Mouse (Mus musculus): ENCODE data around the gene E2f3. TPM values are rescaled to one million over a fixed set of nuclear protein-coding genes. Genes with fewer than 3 reads are reported as not detected.

Gene E2f3
- total RNA-seq, 2 experiments from 2014 or later: 3.8 to 6.3 TPM

- no peak for ATAC-seq (replicated peaks; ENCODE audit: low FRiP score, poor library complexity, severe bottlenecking)
These were observed 2.8 kb downstream of the E2f3 start for GRCm38 (mm10) chr13:29983037-29983436.

- ATAC-seq (replicated peaks; ENCODE audit: low FRiP score, poor library complexity, severe bottlenecking): no peak
These were observed 3.5 kb downstream of the E2f3 start for GRCm38 (mm10) chr13:29982400-29982799.

GRCm38 (mm10) chr13:29979140-29979564 is 6.7 kb downstream of the E2f3 start:
- ATAC-seq (replicated peaks; ENCODE audit: low FRiP score, poor library complexity, severe bottlenecking): no peak

GRCm38 (mm10) chr13:29977358-29977757 is 8.5 kb downstream of the E2f3 start:
- ATAC-seq (replicated peaks; ENCODE audit: low FRiP score, poor library complexity, severe bottlenecking): no peak

- no peak for ATAC-seq (replicated peaks; ENCODE audit: low FRiP score, poor library complexity, severe bottlenecking)
These were observed 11.8 kb downstream of the E2f3 start for GRCm38 (mm10) chr13:29974066-29974465.

- ATAC-seq (replicated peaks; ENCODE audit: low FRiP score, poor library complexity, severe bottlenecking): no peak
These were observed 12.3 kb downstream of the E2f3 start for GRCm38 (mm10) chr13:29973610-29974009.

- ATAC-seq (replicated peaks; ENCODE audit: low FRiP score, poor library complexity, severe bottlenecking): no peak
These were observed 15.5 kb downstream of the E2f3 start for GRCm38 (mm10) chr13:29970333-29970732.

GRCm38 (mm10) chr13:29968636-29969035 is 17.2 kb downstream of the E2f3 start:
- no peak; the same call in 1 of the 2 replicates for ATAC-seq (replicated peaks; ENCODE audit: low FRiP score, poor library complexity, severe bottlenecking)

- ATAC-seq (replicated peaks; ENCODE audit: low FRiP score, poor library complexity, severe bottlenecking): no peak
These were observed 18.5 kb downstream of the E2f3 start for GRCm38 (mm10) chr13:29967367-29967766.

- no peak for ATAC-seq (replicated peaks; ENCODE audit: low FRiP score, poor library complexity, severe bottlenecking)
These were observed 18.9 kb downstream of the E2f3 start for GRCm38 (mm10) chr13:29966966-29967365.

- ATAC-seq (replicated peaks; ENCODE audit: low FRiP score, poor library complexity, severe bottlenecking): no peak
These were observed 21.8 kb downstream of the E2f3 start for GRCm38 (mm10) chr13:29964087-29964486.

- no peak for ATAC-seq (replicated peaks; ENCODE audit: low FRiP score, poor library complexity, severe bottlenecking)
These were observed 25.4 kb downstream of the E2f3 start for GRCm38 (mm10) chr13:29960416-29960815.

- 0 out of 2 replicates have a peak, but pooled peaks have one; percentile 49 for ATAC-seq (replicated peaks; ENCODE audit: low FRiP score, poor library complexity, severe bottlenecking)
These were observed 28.1 kb downstream of the E2f3 start for GRCm38 (mm10) chr13:29957731-29958254.

GRCm38 (mm10) chr13:29956821-29957421 is 28.9 kb downstream of the E2f3 start:
- no peak for ATAC-seq (replicated peaks; ENCODE audit: low FRiP score, poor library complexity, severe bottlenecking)

GRCm38 (mm10) chr13:29955296-29955695 is 30.6 kb downstream of the E2f3 start:
- no peak for ATAC-seq (replicated peaks; ENCODE audit: low FRiP score, poor library complexity, severe bottlenecking)

- ATAC-seq (replicated peaks; ENCODE audit: low FRiP score, poor library complexity, severe bottlenecking): no peak
These were observed 31.1 kb downstream of the E2f3 start for GRCm38 (mm10) chr13:29954741-29955140.

- ATAC-seq (replicated peaks; ENCODE audit: low FRiP score, poor library complexity, severe bottlenecking): no peak
These were observed 32.3 kb downstream of the E2f3 start for GRCm38 (mm10) chr13:29953417-29954045.

GRCm38 (mm10) chr13:29946045-29946444 is 39.8 kb downstream of the E2f3 start:
- ATAC-seq (replicated peaks; ENCODE audit: low FRiP score, poor library complexity, severe bottlenecking): no peak

GRCm38 (mm10) chr13:29944915-29945570 is 40.8 kb downstream of the E2f3 start:
- ATAC-seq (replicated peaks; ENCODE audit: low FRiP score, poor library complexity, severe bottlenecking): no peak

- no peak for ATAC-seq (replicated peaks; ENCODE audit: low FRiP score, poor library complexity, severe bottlenecking)
These were observed 41.4 kb downstream of the E2f3 start for GRCm38 (mm10) chr13:29944493-29944892.

- no peak for ATAC-seq (replicated peaks; ENCODE audit: low FRiP score, poor library complexity, severe bottlenecking)
These were observed 42.3 kb downstream of the E2f3 start for GRCm38 (mm10) chr13:29943541-29944039.
